Comparison of ENCODE assay signal across 14 mouse cellular contexts in genomic region chr2:10221862-10222261, GRCm38 (mm10).
"Had no signal": no experiment of that assay in that cellular context is flagged by ENCODE, and none has a peak within 500 bp of the region (broad histone marks: within the 10 kb centered on the region; RNA-seq: fewer than 3 reads in every experiment).

No protein-coding gene starts in this region.

- H3K27me3 ChIP-seq: kidney, embryonic 15.5 days; liver, embryonic 13.5 days had no signal

- H3K27ac ChIP-seq: kidney, embryonic 15.5 days; left cerebral cortex, adult 2 months; liver, embryonic 13.5 days had no signal

- H3K9ac ChIP-seq: kidney, embryonic 15.5 days; liver, embryonic 13.5 days had no signal

- H3K4me2 ChIP-seq: kidney, embryonic 15.5 days; liver, embryonic 13.5 days; midbrain, embryonic 11.5 days had no signal

- H3K36me3 ChIP-seq: kidney, embryonic 15.5 days; liver, embryonic 13.5 days had no signal

- H3K9me3 ChIP-seq: kidney, embryonic 15.5 days; liver, embryonic 13.5 days had no signal

- H3K4me1 ChIP-seq: liver, embryonic 13.5 days had no signal

- H3K4me3 ChIP-seq: kidney, embryonic 15.5 days; left cerebral cortex, adult 2 months; liver, embryonic 13.5 days had no signal

- DNase-seq: kidney, adult 8-10 months; kidney, postnatal 10 days; kidney, postnatal 36 days; layer of hippocampus, postnatal 36 days; liver, embryonic 13.5 days; lung, adult 2 months; lung, postnatal 36 days; midbrain, embryonic 14.5 days; right cerebral cortex, postnatal 25 days; thymus, adult 18-20 months; thymus, postnatal 36 days had no signal
